Mouse (Mus musculus) left cerebral cortex, adult 2 months (tissue): Measurements from ENCODE around the gene Phldb2. TPM values are rescaled to one million over a fixed set of nuclear protein-coding genes. Genes with fewer than 3 reads are reported as not detected.

Experiments
- DNase-seq, 2 experiments: peaks; one replicate each; pipeline ENCODE4 v3.0.0; 2021 to 2022; ENCODE audit warnings: low spot score in 2 of 2, mixed read lengths in 1 of 2; ENCODE audit errors: extremely low spot score in 1 of 2
- H3K27ac ChIP-seq: fragments of 200-600 bp; 2 replicates; pipeline ENCODE4 v1.8.1; 2022
- H3K4me3 ChIP-seq: fragments of 200-600 bp; 2 replicates; pipeline ENCODE4 v1.8.1; 2022
- CTCF ChIP-seq: fragments of 200-600 bp; IDR thresholded peaks from 2 replicates; pipeline ENCODE4 v1.8.1; 2022; ENCODE audit warnings: antibody characterized with exemption, mild to moderate bottlenecking, moderate library complexity
- intact Hi-C: fragments of 180-260 bp; cut with DNase I; formaldehyde crosslinking; loops from one replicate; pipeline ENCODE4 v1.15.1; 2025
- total RNA-seq, 2 experiments: library from RNA; stranded (reverse); gene quantifications; 2 replicates each; pipeline ENCODE4 v1.2.3; 2021

Phldb2 gene
- total RNA-seq, 2 experiments from 2014 or later: 6.0 to 6.1 TPM

DNA sequence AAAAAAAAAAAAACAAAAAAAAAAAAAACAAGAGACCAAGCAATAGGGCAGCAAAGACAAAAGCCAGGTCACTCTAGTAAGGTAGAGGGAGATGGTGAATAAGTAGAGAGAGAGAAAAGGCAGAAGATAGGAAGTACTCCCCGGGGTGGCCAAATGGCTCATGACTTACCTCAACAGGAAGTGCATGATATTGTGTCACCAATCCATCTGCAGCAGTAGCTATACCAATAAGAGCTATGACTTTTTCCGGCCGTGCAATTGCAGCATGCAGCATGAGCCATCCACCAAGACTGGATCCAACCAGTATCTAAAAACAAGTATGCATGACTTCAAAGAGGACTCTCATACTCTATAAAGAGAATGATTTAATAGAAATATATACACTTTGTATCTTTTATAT, 216.7 kb downstream of the Phldb2 start:
- TF ChIP-seq CTCF: no peak
- H3K27ac ChIP-seq: no peak overlapping the region
- H3K4me3 ChIP-seq: no peak overlapping the region
- intact Hi-C loops: no loop called here
- no peak for DNase-seq

DNA sequence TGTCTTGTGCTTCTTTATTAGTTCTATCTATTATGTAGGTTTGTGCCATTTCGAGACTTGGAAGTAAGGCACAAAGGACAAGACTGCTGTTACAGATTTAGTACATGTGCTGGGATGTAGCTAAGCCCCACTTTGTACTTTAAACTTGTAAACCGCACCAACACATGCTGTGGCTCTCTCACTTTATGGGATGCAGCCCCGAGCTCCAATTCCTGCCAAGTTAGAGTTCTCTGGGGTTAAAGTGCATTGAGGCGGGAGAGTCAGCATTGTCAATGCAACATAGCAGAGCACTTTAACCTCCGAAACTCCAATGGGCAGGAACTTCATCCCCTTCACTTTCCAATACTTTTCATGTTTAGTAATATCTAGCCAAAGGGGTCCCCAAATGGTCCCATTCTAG, 224.2 kb downstream of the Phldb2 start:
- TF ChIP-seq CTCF: no peak
- Histone ChIP-seq H3K4me3 (no peak overlapping the region), H3K27ac (peak overlapping the region; percentile 30; the same call in 1 of the 2 replicates)
- intact Hi-C loops: no loop called here
- DNase-seq: no peak

DNA sequence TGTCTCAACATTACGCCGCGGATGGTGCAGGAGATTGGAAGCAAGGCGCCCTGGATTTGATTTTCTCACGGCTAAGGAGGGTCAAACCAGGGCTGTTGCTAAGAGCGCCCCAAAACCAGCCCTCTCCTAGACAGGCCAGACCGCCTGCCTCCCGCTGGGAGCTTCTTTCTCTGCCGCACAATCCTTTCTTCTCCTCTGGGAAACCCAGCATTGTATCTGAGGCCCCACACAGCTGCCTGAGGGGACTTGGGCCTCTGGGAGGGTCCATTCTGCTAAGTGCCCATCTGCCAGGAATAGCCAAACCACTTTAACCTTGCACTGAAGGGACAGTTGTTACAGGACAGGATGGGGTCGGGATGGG, 228.7 kb downstream of the Phldb2 start:
- DNase-seq: no peak
- intact Hi-C loops: loop anchor here (5.0 kb wide), 1 partner anchor 317 kb away; the partner anchor contains the start of gene Cd200
- H3K4me3 ChIP-seq: peak overlapping the region; percentile 75
- TF ChIP-seq CTCF: no peak
- peak overlapping the region; percentile 97 for H3K27ac ChIP-seq

DNA sequence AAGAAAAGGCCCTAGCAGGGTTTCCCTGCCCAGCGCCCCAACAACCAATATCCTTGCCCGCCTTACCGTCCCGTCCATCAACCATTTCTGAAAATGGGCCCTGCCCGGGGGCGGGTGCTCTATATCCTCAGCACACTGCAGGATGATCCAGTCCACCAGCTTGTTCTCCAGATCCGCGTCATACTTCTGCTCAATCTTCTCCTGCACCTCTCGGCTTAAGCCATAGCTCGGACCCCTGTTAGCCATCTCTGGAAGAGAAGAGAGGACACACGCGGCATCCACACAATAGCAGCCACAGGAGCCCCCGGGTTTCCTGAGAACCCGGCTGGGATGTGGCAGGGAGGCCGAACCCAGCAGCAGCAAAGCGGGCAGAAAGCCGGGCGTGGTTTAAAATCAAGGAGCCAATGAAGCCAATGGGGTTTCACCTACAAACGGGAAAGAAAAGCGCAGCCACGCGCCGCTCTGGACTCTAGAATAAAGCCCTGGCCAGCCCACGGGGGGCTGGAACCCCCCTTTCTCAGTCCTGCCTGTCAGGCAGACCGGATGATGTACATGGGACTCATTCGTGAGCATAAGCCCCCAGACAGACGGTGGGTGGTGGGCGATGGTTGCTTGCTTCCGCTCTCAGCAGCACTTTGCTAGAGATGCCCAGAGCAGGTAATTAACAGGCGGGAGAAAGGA, 229.2 kb downstream of the Phldb2 start, which contains the start of gene Tagln3:
Gene Tagln3 (minus strand): TSS at position 548 of the 681 bp plus-strand sequence.
- intact Hi-C loops: loop anchor here (5.0 kb wide), 1 partner anchor 317 kb away; the partner anchor contains the start of gene Cd200
- Histone ChIP-seq H3K4me3 (peak within 1 kb of the TSS; percentile 75), H3K27ac (peak within 1 kb of the TSS; percentile 97)
- peak; percentile 71 to 79 for DNase-seq
- TF ChIP-seq CTCF: no peak

DNA sequence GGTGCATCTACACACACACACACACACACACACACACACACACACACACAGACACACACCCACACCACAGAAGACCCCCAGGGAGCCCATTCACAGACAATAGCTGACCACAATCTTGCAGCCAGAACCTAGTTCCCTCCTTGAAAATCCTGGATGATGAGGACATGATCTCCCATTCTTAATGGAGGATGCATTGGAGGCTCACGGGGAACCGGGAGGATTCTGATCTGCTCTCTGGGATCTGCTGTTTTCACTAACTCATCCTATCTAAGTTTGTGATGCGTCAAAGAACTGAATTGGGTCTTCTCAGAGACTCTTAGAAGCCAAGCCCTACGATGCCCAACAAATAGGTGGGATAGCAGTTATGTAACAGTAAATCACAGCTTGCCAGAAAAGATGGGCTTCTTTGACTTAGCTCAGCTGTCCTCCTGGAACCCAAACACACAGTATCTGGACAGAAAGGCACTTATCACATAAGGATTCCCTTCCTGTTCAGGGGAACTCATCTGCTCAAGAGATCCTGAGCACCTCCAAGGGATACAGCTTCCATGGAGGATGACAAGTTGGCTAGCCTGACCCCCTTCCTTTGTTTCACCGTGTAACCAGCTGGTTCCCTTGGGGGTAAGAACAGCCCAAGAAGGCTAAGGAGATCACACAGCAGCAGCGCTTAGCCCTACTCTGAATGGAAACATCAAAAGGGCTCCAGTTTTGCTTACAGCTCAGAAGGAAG, 230.1 kb downstream of the Phldb2 start:
- no peak for TF ChIP-seq CTCF
- intact Hi-C loops: loop anchor here (2.0 to 5.0 kb wide), 2 partner anchors 37 to 316 kb away; partner anchors contain the start of gene Cd200
- Histone ChIP-seq H3K27ac (peak overlapping the region; percentile 97), H3K4me3 (peak overlapping the region; percentile 75)
- no peak for DNase-seq

DNA sequence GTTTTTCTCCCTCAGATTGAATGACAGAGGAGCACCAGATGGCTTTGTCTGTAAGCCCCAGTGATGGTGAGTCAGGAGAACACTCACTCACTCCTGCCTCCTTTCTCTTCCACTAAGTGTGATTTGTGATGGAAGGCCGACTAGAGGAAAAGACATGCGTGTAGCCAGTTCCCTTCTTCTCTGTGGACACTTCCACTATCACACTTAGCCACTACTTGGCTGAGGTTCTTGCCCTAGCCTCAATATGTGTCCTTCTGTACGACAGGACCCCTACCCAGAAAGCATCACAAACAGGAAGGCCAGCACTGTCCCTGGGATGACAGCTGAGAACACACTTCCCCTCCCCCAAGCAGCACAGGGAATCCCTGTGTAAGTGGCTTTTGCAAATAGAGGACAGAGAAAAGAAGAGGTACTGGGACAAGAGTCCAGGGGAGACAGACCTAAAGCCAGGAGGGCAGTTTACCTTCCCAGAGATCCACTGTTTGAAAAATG, 230.9 kb downstream of the Phldb2 start:
- DNase-seq: no peak
- H3K27ac ChIP-seq: peak overlapping the region; percentile 97
- no peak for TF ChIP-seq CTCF
- peak overlapping the region; percentile 75 for H3K4me3 ChIP-seq
- intact Hi-C loops: loop anchor here (2.0 to 5.0 kb wide), 2 partner anchors 36 to 315 kb away; partner anchors contain the start of gene Cd200

DNA sequence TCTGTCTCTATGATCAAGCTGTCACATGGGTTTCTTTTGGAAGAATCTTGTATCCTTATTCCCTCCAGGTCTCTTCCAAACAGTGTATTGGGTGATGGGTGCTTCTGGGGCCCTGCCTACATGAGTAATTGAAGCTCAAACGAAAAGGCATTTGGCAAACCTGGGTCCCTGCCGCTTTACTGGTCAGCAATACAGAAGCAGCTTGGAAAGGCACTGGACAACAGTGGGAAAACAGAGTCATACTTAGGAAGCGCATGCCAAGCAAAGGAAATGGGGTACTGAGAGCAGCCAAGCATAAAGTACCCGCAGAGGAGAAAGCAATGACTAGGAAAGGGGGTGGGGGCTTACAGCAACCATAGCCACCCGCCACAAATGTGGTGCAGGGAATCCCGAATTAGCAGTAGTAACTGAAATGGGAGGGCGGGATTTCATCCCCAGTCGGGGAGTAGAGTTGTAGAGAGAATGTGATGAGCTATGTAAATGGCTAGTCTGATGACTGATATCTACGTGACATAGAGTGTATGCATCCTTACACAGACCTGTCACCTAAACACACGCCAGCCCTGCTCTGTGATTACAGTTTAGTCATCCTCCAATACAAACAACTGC, 233.3 kb downstream of the Phldb2 start:
- no peak overlapping the region for H3K4me3 ChIP-seq
- no peak for DNase-seq
- TF ChIP-seq CTCF: no peak
- H3K27ac ChIP-seq: peak overlapping the region; percentile 45; the same call in 1 of the 2 replicates
- intact Hi-C loops: loop anchor here (5.0 kb wide), 1 partner anchor 313 kb away; the partner anchor contains the start of gene Cd200

DNA sequence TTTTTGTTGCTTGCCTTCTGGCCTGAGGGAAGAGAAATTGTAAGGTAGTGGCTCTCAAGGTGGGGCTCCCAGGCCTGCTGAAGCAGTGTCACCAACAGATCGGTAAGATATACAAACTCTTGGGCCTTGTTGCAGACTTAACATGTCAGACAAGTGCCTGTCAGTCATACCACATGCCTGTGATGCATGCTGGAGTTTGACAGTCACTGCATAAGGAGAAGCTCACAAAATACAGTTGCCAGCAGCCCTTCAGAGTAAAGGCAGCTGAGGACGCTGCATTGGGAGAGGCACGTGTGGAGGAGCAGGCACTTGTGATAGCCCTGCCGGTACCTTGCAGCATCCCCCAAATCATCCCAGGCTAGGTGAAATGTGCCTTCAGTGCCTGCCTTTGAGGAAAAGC, 235.1 kb downstream of the Phldb2 start:
- no peak for TF ChIP-seq CTCF
- Histone ChIP-seq H3K4me3 (no peak overlapping the region), H3K27ac (no peak overlapping the region)
- no peak for DNase-seq
- intact Hi-C loops: no loop called here

DNA sequence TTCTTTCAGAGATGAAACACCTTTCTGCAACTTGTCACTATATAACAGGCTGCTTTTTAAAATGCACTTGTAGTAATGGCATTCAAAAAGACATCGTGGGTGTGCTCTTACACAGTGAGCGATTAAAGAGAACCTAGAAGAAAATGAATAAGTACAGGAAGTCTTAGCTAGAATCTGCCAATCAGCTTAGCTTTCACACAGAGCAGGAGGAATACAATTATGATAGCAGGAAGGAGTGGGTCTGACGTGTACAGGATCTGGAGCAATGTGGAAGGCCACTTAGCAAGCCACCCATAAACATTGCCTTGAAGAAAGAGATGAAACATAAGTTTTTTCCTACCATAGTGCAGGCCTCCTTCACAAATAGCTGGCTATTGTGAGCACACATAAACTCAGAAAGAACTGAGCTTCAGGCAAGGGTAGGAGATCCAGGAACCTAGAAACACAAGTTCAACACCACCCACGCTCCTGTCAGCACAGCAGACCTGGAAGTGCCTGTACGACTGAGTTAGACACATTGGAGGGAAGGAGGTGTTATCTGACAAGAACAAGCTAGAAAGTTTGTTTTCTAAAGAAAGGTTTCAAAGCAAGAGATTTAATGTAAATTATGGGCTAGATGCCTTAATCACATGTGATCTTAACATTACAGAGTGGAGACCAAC, 238.8 kb downstream of the Phldb2 start:
- no peak for TF ChIP-seq CTCF
- peak overlapping the region; percentile 26 for H3K27ac ChIP-seq
- H3K4me3 ChIP-seq: no peak overlapping the region
- DNase-seq: no peak
- intact Hi-C loops: no loop called here

DNA sequence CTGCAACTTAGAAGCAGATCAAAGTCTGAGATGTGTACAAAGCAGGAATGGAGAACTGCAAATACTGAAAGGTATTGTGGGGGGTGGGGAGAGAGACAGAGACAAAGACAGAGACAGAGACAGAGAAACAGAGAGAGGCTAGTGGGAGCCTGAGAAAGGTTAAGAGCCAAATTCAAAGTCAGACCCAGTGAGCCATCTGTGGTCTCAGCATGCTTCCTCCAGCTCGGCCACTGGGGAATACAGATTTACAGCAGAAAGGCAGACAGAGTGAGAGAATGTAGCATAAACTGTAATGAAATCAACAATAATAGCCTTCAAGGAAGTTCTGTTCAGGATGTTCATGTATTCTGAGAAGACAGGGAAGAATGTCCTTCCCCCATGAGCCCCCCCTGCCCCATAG, 239.5 kb downstream of the Phldb2 start:
- intact Hi-C loops: no loop called here
- DNase-seq: no peak
- TF ChIP-seq CTCF: no peak
- no peak overlapping the region for H3K27ac ChIP-seq
- H3K4me3 ChIP-seq: no peak overlapping the region

DNA sequence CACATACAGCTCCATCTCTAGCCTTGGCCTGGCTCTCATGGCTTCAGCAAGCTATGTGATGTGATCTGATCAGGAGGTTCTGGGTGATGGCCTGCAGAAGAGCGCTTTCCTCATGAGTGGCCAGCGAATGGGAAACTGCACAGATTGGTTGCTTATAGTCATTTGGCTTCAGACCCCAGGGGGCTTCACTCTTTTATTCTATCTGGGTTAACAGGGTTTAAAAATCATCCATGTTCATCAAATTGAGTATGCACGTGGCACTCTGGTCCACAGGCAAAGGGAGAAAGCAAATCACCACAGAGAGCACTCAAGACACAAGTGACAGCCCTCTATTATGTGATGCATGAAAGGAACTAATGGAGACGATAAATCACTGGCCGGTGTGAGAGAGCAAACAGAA, 240.1 kb downstream of the Phldb2 start:
- DNase-seq: no peak
- no peak overlapping the region for H3K4me3 ChIP-seq
- intact Hi-C loops: no loop called here
- H3K27ac ChIP-seq: no peak overlapping the region
- no peak for TF ChIP-seq CTCF
